Mouse (Mus musculus): Measurements from ENCODE around the gene Gkap1. TPM values are rescaled to one million over a fixed set of nuclear protein-coding genes. Genes with fewer than 3 reads are reported as not detected.
A peak's percentile ranks its signal among the peaks of the same experiment; 100 is the strongest.

Gkap1 gene
- total RNA-seq, 2 experiments from 2014 or later: 17.3 to 19.1 TPM

DNA sequence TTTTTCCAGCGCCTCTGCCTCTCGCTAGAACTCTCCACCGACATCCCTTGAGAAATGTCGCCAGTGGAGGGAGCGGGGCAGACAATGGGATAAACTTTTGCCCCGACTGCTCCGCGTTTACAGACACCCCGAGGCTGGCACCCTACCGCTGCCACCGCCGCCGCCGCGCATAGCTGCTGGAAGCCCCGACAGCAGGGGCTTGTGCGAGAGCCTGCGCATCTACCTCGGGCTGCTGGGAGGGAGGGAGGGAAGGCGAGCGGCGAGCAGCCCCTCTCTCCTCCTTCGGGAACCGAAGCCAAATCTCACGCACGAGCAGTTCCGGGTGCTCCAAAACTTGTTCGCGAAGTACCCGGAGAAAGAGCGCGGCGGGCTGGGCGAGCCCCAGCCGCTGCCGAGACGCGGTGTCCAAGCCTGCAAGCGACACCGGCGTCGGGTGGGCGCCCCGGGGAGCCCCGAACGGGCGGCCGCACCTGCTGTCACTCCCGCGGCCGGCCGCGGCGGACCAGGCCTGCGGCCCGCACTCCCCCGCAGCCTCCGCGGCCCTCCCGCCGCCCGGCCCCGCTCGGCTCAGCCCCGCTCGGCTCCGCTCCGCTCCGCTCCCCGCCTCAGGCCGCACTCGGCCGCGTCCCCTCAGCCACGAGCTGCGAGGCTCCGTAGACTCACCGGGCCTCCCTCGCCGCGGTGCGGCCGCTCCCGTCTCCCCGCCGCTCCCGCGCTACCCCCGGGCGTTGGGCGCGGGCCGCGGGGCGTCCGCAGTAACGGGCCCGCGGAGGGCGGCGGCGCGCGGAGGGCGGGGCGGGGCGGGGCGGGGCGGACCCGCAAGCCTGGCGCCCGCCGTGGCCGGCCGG, 1.9 kb downstream of the Gkap1 start:
- intact Hi-C loops (cut with DNase I): no loop called here
- peak; percentile 22 to 39 for DNase-seq (ENCODE audit: low spot score in 2 of 2)

DNA sequence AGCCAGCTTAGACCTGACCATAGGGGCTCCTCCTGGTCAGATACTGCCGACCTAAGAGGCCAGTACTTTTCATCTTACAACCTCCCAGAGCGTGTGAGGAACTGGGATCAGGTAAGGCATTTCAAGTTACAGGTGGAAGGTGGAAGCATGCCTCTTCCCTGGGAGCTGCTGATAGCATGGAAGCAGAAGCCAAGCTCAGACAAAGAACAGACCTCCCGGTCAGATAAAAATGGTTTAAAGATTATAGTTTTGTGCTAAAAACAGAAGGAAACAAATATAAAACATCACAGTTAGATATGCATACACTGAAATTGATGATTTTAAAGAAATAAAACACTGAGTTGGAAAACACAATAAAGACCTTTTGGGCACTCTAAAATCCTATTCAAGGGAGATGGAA, 8.6 kb downstream of the Gkap1 start:
- intact Hi-C loops (cut with DNase I): no loop called here
- DNase-seq (ENCODE audit: low spot score in 2 of 2): no peak

DNA sequence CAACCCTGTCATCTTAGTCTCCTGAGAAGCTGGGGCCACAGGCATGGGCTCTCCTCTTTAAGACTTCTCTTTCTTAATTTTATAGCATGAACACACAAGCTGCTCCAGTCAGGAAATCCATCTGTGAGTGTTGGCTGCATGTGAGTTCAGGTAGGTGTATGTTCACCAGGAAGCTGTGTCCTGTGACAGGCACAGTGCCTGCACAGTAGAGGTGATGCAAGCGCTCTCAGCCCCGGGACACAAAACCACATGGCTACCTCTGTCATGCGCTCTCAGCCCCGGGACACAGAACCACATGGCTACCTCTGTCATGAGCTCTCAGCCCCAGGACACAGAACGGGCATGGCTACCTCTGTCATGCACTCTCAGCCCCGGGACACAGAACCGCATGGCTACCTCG, 12.0 kb downstream of the Gkap1 start:
- intact Hi-C loops (cut with DNase I): no loop called here
- DNase-seq (ENCODE audit: low spot score in 2 of 2): no peak

DNA sequence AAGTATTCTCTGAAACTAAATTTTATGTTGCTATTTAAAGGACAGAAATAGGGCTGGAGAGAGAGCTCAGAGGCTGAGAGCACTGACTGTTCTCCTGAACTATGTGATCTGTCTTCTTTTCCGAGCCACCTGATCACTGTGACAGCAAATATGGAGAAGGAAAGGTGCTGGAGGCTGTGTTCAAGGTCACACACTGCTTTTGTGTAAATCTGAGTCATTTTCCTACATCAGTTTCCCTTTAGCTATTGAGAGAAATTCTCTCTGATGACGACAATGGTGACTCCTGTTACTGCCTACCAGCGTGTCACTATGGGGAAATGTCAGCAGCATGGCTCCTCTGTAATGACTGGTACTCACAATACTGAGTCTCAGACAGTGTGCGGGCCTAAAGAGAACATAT, 13.8 kb downstream of the Gkap1 start:
- intact Hi-C loops (cut with DNase I): no loop called here
- DNase-seq (ENCODE audit: low spot score in 2 of 2): no peak

DNA sequence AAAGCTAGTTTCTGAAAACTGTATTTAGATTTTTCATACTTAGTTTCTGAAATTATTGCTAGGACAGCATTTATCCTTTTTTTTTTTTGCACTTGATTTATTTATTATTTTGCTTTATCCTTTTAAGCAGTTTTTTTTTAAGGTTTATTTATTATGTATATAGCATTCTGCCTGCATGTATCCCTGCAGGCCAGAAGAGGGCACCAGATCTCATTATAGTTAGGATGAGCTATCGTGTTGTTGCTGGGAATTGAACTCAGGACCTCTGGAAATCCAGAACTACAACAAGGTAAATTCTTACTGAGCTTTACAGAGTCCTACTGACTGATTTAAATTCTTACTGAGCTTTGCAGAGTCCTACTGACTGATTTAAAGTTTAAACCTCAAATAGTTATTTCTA, 22.2 kb downstream of the Gkap1 start:
- no peak for DNase-seq (ENCODE audit: low spot score in 2 of 2)
- intact Hi-C loops (cut with DNase I): no loop called here

DNA sequence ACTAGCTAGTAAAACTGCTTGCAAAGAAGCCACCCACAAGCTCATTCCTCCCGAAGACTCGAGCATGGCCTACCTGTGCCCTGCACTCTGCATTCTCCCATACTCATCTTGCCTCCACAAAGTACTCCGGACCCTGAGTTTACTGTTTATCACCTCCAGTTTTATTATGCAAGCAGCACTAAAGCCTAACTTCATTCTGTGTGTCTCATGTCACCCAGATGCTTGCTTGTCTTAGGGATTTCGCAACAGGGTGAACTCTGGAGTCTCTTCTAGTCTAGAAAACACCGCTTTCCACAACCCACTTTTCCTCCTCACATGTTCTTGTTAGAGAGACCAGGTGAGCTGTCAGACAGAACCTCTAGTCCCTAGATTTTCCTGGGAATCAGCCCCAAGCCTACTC, 26.5 kb downstream of the Gkap1 start:
- no peak for DNase-seq (ENCODE audit: low spot score in 2 of 2)
- intact Hi-C loops (cut with DNase I): no loop called here

DNA sequence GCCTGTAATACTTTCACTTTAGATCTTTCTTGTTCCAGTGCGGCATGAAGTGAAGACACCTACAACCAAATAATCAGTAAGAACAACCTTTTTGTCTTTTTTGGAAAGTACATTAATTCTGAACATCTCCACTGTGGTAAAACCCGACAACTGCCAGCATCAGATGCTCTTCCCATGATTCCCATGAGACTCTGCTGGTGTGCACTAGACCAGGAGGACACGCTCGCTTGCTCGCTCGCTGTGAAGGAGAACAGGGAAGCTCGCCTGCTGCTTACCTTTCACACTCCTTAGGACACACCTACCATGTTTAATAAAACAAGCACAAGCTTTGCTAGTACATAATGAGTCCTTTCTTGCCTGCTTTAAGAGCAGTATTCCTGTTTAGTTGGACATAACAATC, 39.0 kb downstream of the Gkap1 start:
- intact Hi-C loops (cut with DNase I): no loop called here
- DNase-seq (ENCODE audit: low spot score in 2 of 2): no peak

DNA sequence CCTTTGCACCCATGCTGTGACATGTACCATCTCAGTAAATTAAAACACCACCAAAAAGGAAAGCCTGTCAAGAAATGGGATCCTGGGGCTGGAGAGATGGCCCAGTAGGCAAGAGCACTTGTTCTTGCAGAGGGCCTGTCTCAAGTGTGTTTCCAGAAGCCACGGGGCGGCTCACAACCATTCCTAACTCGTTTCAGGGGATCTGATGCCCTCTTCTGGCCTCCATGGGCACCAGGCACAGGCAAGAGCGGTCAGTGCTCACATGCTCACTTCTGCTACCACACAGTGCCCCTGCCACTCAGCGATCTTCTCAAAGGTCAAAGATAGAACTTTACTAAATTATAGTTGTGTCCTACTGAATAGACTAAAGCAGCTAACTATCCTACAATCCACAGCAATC, 42.9 kb downstream of the Gkap1 start:
- intact Hi-C loops (cut with DNase I): loop anchor here (1.0 to 5.0 kb wide), 2 partner anchors 45 to 74 kb away; no protein-coding TSS in a partner anchor
- peak; percentile 5 to 6 for DNase-seq (ENCODE audit: low spot score in 2 of 2)

DNA sequence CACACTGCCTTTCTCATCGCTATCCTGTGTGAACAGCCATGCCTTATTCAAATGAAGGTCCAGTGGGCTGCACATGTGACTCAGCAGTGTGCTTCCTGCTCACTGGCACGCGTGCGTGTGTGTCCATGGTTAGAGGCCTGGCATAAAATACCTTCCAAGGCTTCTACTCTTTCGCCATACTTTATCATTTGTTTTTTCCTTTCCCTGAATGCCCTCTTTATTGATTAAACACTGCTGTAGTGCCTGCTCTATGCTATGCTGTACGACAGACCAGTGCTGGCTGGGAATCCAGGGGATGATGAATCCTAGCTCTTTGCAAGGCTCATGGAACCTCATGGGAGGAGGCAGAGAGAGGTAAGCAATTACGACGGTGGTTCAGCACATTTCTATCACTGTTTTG, 43.4 kb downstream of the Gkap1 start:
- intact Hi-C loops (cut with DNase I): loop anchor here (1.0 to 5.0 kb wide), 2 partner anchors 45 to 74 kb away; no protein-coding TSS in a partner anchor
- no peak for DNase-seq (ENCODE audit: low spot score in 2 of 2)

DNA sequence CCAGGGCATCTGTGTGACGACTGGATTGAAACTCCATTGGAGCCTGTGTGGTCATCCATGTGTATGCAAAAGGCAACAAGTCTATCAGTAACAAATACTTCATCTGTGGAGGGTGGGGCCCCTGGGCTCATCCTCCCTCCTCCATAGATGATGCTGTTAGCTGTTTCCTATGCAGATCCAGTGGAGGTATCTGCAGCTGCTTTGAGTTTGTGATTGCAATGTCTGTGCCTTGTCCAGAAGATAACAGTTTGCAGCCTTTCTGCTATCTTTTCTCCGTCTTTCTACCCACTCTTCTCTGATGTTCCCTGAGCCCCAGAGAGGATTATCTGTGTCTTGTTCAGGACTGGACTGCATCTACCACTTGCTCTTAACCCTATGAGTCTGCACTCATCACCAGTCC, 46.9 kb downstream of the Gkap1 start:
- intact Hi-C loops (cut with DNase I): no loop called here
- DNase-seq (ENCODE audit: low spot score in 2 of 2): no peak

DNA sequence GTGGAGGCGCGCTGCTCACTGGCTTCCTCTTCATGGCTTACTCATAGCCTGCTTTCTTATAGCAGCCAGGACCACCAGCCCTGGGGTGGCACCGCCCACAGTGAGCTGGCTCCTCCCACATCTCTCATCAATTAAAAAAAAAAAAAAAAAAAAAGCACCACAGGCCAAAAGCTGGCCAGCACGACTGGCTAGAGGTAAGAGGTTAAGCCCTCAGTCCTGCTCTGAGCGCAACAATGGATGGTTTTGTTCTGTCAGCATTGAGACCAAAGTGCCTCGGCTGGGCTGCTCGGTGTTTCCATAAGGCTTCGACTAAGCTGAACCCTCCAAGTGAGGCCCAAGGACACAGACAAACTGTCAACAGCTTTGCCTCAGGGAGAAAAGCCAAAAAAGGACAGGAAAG, 49.8 kb downstream of the Gkap1 start:
- DNase-seq (ENCODE audit: low spot score in 2 of 2): no peak
- intact Hi-C loops (cut with DNase I): no loop called here

DNA sequence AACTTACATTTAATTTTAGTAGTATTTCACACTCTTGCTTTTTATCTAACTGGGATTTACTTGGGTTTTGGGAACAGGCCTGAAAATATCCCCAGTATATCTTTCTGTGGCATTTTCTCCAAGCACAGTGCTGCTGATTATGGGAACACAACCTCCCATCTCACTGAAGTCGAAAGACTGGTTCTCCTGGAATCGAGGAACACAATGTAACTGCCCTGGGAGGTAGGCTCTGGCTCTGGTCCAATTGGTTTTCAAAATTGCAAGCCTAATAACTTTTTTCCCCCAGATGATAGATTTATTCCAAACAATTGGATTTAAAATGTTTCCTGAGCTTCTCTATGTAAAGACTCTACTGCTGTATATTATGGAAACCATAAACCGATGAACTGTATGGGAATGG, 55.3 kb downstream of the Gkap1 start:
- intact Hi-C loops (cut with DNase I): no loop called here
- no peak for DNase-seq (ENCODE audit: low spot score in 2 of 2)

DNA sequence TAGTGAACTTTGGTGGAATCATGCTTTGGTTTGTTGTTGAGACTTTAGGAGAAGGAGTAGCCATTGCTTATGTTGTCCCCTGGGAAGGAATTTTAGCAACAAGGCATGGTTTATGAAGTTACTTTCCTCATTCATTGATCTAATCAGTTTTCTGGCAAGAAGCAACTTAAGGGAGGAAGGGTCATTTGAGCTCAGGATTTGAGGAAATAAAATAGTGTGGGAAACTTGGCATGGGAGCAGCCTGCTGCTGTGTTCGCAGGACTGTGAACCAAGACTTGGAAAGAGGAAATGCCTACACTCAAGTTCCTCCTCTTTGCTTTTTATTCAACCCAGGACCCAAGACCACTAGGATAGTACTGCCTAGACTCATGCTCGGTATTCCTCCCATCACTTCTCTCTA, 58.0 kb downstream of the Gkap1 start:
- intact Hi-C loops (cut with DNase I): loop anchor here (5.0 kb wide), 1 partner anchor 90 kb away; the partner anchor contains the start of gene Hnrnpa0
- no peak for DNase-seq (ENCODE audit: low spot score in 2 of 2)

DNA sequence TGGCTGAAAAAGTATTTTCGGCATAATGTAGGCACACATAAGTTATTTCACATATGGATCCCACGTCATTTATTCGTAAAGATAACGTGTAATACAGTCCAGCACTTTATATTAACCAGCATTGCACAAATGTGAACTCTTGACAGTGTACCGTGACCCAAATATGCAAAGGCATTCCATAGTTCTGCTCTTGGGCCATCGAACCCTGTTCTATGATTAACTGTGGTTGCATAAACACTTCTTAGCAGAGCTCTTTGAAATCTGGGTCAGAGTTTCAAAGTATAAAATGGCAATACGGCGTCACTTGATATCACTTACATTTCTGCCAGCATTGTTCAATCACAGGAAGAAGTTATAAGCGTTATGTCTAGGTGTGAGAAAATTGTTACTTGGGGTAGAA, 59.1 kb downstream of the Gkap1 start:
- intact Hi-C loops (cut with DNase I): loop anchor here (5.0 kb wide), 1 partner anchor 89 kb away; the partner anchor contains the start of gene Hnrnpa0
- no peak for DNase-seq (ENCODE audit: low spot score in 2 of 2)

DNA sequence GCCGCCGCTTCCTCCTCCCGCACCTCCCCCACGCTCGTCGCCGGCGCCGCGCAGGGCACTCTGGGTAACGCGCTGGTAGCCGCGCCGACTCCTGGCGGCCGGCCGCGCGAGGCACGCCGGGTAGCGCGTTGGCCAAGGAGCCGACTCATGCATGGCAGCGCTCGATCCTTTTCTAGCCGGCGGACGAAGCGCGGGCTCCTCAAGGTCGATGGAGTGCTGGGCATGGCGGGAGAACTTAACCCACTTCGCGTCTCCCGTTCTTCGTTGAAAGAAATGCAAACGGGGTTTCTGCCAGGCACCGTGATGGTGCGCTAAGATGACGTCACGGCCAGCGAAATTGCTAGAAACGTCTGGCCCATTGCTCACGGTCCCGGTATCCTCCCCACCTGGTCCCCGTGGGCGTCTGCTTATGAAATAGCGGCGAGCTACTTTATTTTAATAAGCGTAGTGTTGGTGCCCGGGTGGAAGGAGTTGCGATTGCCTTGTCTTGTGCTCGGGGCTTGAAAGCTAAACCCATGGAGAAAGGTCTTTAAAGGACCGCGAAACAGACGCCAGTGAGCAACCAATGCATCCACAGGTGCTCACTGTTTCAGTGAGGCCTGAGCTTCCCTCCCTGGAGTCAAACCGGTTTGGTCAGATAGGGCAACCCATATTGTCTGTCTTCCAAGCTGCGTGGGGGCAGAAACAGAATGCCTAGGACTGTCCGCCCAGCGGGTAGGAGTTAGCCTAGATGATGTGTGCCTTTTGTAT, 59.7 kb downstream of the Gkap1 start, which contains the start of gene Ubqln1:
Ubqln1 (minus strand) TSS at position 62 of the 750 bp plus-strand sequence.
- intact Hi-C loops (cut with DNase I): loop anchor here (5.0 kb wide), 1 partner anchor 88 kb away; the partner anchor contains the start of gene Hnrnpa0
- DNase-seq (ENCODE audit: low spot score in 2 of 2): peak; percentile 93 to 94

DNA sequence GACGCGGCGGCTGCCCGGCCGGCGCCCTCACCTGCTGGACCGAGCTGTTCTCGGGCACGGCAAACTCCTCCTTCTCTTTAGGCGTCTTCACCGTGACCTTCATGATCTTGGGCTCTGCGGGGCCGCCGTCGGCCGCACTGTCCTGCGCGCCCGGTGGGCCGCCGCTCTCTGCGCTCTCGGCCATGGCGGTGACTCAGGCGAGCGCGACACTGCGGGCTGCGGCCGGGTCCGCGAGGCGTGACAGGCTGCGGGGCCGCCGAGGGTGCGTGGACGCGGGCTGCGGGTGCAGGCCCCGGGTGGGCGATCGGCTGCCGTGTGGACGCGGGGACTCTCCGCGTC, 60.3 kb downstream of the Gkap1 start:
- intact Hi-C loops (cut with DNase I): loop anchor here (5.0 kb wide), 1 partner anchor 88 kb away; the partner anchor contains the start of gene Hnrnpa0
- DNase-seq (ENCODE audit: low spot score in 2 of 2): no peak

DNA sequence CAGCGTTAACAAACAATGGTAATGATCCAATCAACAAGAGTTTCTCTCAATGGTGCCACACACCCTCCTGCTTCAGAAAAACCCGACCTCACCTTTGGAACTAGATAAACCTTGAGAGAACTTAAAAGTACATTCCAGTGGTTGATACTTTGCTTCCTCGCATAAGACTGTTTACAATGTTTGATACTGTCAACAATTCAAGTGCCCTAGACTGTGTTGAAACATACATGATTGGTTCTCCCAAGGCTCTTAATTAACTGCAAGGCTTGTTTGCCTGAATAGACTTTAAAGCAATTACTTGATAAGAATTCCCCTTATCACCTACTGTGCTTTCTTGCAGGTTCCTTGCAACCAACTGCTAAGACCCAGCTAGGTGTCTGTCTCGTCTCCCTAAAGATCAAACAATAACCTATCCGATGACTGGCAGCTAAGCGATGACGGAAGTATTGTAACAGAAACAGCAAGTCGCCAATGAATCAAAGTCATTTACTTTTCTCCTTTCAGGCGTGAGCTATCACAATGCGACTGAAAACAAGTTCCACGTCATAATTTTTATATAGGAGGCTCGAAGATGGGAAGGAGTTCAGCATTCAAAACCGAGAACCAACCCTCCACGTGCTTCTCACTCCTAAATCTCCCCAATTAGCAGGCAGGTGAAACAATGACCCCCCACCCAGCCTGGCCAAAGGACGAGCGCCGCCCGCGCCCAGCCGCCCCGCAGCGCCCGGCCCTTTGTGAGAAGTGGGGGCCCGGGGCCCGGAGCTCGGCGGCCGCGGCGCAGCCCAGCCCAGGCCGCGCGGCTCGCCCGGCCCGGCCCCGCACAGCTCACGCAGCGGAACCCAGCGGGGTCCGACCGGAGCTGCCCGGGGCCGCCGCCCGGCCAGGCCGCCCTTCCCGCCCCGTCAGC, 60.9 kb downstream of the Gkap1 start:
- DNase-seq (ENCODE audit: low spot score in 2 of 2): peak in 1 of 2 experiments; percentile 8
- intact Hi-C loops (cut with DNase I): loop anchor here (5.0 kb wide), 1 partner anchor 87 kb away; the partner anchor contains the start of gene Hnrnpa0

DNA sequence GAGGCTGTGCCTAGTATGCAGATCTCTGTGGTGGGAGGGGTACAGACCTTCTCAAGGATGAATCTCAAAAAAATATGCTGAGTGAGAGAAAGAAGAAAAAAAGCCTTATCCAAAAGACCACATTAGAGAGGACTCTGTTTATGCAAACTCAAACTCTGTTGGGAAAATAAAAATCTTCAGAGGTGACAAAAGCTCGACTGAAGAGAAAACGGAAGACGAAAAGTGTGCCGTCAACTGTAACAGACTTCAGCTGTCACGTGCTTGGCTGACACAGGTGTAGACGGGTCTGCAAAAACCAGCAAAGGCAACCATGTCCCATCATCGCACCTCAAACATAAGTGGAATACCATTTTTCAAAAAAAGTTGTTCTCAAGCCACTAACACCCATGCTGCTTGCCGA, 61.7 kb downstream of the Gkap1 start:
- intact Hi-C loops (cut with DNase I): no loop called here
- DNase-seq (ENCODE audit: low spot score in 2 of 2): no peak

DNA sequence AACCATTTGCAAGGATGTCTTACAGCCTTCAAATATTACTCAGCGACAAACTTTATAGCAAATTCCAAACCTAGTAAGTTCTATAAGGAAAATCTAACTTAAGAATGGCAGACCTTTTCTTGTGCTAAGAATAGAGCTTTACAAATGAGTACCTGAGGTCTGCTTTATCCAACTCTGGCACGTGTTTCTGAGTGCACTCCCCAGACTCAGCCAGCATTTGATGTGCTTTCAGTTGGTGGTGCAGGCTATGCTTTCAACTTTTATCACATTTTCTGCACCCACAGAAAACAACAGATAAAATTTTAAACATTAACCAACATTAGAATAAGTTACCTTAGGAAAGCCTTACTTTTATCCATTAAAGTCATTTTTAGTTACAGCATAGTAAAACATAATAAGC, 63.0 kb downstream of the Gkap1 start:
- no peak for DNase-seq (ENCODE audit: low spot score in 2 of 2)
- intact Hi-C loops (cut with DNase I): no loop called here

DNA sequence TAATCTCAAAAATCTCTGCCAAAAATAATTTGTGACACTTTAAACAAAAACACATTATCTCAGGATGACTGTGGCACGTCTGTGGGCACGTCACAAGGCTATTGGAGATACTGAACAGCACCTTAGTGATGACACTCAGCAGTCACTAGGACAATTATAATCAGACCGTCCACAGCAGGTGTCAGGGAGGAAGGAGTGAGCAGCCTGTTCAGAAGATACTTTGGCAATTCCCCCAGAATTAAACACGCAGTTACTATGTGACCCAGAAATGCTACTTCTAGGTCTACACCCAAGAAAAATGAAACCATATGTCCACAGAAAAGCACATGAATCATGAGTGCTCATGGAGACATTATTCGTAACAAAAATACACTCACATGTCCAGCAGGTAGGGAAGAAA, 65.1 kb downstream of the Gkap1 start:
- intact Hi-C loops (cut with DNase I): no loop called here
- DNase-seq (ENCODE audit: low spot score in 2 of 2): no peak
